Mouse (Mus musculus): ENCODE measurements around the gene Poc1b.
A peak's percentile ranks its signal among the peaks of the same experiment; 100 is the strongest.

- TF ChIP-seq CTCF (IDR thresholded peaks at IDR 0.05; ENCODE audit: borderline replicate concordance, control insufficient read depth, extremely low read depth, insufficient read depth, low read length, poor library complexity): peak; percentile 72; the same call in 1 of the 2 replicates
- TF ChIP-seq POLR2A (IDR thresholded peaks at IDR 0.05; ENCODE audit: control insufficient read depth, extremely low read depth, insufficient read depth, low read length, poor library complexity): no peak
Observed at GRCm38 (mm10) chr10:99084397-99085239, 22.2 kb upstream of the Poc1b start.

Data from thymus, adult 2 months (tissue).